Mouse (Mus musculus) limb, embryonic 11.5 days (tissue): ENCODE measurements around the gene Rac2. TPM values are rescaled to one million over a fixed set of nuclear protein-coding genes. Genes with fewer than 3 reads are reported as not detected.

ENCODE experiments used
- ATAC-seq: fragments of 200-750 bp; cut with Nextera tagmentation; 2 replicates; pipeline ENCODE4 v1.8.0; 2017; ENCODE audit warnings: low read depth; ENCODE audit not compliant: insufficient number of reproducible peaks, low FRiP score, low TSS enrichment
- DNase-seq: peaks from one replicate; pipeline ENCODE4 v3.0.0-alpha.2; 2015; ENCODE audit warnings: low spot score
- H3K27ac ChIP-seq: fragments of 300-500 bp; sonication (generic); replicated peaks from 2 replicates; pipeline ENCODE4 v1.5.1; 2014; ENCODE audit warnings: low read depth, mild to moderate bottlenecking, low read length
- H3K27me3 ChIP-seq: fragments of 300-500 bp; sonication (generic); 2 replicates; pipeline ENCODE4 v1.6.1; 2014; ENCODE audit warnings: mild to moderate bottlenecking, low read length, mixed read lengths; ENCODE audit not compliant: control insufficient read depth, insufficient read depth
- H3K36me3 ChIP-seq: fragments of 300-500 bp; sonication (generic); 2 replicates; pipeline ENCODE4 v1.6.1; 2014; ENCODE audit warnings: mild to moderate bottlenecking, low read length, moderate library complexity, mixed read lengths; ENCODE audit not compliant: control insufficient read depth, insufficient read depth
- H3K4me1 ChIP-seq: fragments of 300-500 bp; sonication (generic); 2 replicates; pipeline ENCODE4 v1.6.1; 2014; ENCODE audit warnings: low read length, mixed read lengths; ENCODE audit not compliant: control insufficient read depth, insufficient read depth
- H3K4me2 ChIP-seq: fragments of 300-500 bp; sonication (generic); 2 replicates; pipeline ENCODE4 v1.6.1; 2014; ENCODE audit warnings: low read depth, mild to moderate bottlenecking, moderate library complexity; ENCODE audit not compliant: severe bottlenecking
- H3K4me3 ChIP-seq: fragments of 300-500 bp; sonication (generic); 2 replicates; pipeline ENCODE4 v1.5.1; 2014; ENCODE audit warnings: low read depth, low read length
- H3K9ac ChIP-seq: fragments of 300-500 bp; sonication (generic); 2 replicates; pipeline ENCODE4 v1.6.1; 2014; ENCODE audit warnings: mild to moderate bottlenecking, low read length
- H3K9me3 ChIP-seq: fragments of 300-500 bp; sonication (generic); 2 replicates; pipeline ENCODE4 v1.6.1; 2016; ENCODE audit warnings: low read length; ENCODE audit not compliant: control insufficient read depth
- WGBS: fragments of 180-500 bp; shearing (Covaris S2); extraction: QIAGEN DNeasy Blood & Tissue Kit; methylation state at CpG from one replicate; pipeline ENCODE4 v1.1.7; 2014; 5-methylcytosine and 5-hydroxymethylcytosine counted together
- polyA plus RNA-seq: library from polyadenylated mRNA; unstranded; fragments of >200 nt; fragmentation: Nextera tagmentation; extraction: Ambion mirVana; gene quantifications from 2 replicates; pipeline ENCODE4 v1.2.1, GENCODE M21; 2014

The Rac2 gene
- polyA plus RNA-seq, 1 experiment from 2014 or later: 6.8 TPM

DNA sequence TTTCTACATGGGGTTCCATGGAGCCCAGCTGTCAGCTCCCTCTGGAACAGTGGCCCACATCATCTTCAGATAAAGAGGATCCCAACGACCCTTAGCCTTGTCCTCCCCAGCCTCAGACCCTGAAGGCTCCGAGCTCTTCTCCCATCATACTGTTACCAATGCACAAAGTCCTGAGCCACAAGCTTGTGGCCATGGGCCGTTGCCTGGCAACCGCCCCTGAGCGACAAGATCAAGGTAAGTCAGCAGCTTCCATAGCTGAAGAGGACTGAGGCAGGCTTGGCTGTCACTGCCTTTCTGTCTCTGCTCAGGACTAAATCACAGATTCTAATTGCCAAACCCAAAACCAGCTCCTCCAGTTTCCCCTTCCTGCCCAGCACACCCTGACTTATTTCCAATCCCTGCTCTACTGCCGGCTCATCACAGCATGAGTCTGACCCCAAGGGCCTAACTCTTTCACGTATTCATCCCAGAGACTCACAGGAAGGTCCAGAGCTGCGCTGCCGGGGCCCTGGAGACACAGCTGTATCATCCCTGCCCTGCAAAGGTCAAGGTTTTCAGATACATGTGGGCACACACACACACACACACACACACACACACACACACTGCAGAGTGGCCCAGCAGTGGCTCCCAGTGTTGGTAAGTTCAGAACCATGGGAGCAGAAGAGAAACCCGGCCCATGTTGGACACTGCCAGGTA lies 36.7 kb downstream of the Rac2 start:
- ATAC-seq: no peak
- Histone ChIP-seq H3K4me2 (no peak overlapping the region), H3K9me3 (no peaks in the 10 kb centered on the region), H3K27ac (no peak overlapping the region), H3K36me3 (no peaks in the 10 kb centered on the region), H3K4me3 (no peak overlapping the region), H3K4me1 (peaks cover 8% of the 10 kb centered on the region), H3K27me3 (0 out of 2 replicates have a peak, but pooled peaks cover 1% of the 10 kb centered on the region), H3K9ac (no peak overlapping the region)
- no peak for DNase-seq
- WGBS: 67% methylated on average over 10 of the region's 10 CpGs

DNA sequence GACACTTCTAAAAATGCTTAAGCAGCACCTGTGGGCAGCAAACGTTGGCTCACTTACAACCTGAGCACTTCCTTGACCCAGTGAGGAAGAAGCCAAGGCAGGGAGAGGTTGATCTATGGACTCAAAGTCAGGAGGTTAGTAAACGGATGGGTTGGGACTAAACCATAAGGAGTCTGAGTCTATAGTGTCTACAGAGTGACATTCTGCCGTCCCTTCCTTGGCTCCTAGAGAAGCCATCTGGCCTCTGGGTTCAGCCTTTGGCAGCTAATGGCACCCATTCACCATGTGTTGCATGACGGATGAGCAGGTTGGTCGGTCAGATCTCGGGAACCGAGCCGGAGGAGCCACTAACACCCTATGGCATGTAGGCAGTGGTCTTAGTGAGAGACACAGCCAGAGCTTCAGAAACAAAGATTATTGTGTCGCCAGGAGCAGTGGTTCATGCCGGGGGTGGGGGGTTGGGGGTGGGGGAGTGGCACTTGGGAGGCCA lies 39.2 kb downstream of the Rac2 start:
- H3K4me3 ChIP-seq: no peak overlapping the region
- 75% methylated on average over 10 of the region's 10 CpGs for WGBS
- H3K4me2 ChIP-seq: no peak overlapping the region
- H3K4me1 ChIP-seq: peaks cover 15% of the 10 kb centered on the region
- no peak overlapping the region for H3K9ac ChIP-seq
- no peaks in the 10 kb centered on the region for H3K27me3 ChIP-seq
- no peak for ATAC-seq
- no peak overlapping the region for H3K27ac ChIP-seq
- H3K9me3 ChIP-seq: no peaks in the 10 kb centered on the region
- H3K36me3 ChIP-seq: no peaks in the 10 kb centered on the region
- DNase-seq: no peak

DNA sequence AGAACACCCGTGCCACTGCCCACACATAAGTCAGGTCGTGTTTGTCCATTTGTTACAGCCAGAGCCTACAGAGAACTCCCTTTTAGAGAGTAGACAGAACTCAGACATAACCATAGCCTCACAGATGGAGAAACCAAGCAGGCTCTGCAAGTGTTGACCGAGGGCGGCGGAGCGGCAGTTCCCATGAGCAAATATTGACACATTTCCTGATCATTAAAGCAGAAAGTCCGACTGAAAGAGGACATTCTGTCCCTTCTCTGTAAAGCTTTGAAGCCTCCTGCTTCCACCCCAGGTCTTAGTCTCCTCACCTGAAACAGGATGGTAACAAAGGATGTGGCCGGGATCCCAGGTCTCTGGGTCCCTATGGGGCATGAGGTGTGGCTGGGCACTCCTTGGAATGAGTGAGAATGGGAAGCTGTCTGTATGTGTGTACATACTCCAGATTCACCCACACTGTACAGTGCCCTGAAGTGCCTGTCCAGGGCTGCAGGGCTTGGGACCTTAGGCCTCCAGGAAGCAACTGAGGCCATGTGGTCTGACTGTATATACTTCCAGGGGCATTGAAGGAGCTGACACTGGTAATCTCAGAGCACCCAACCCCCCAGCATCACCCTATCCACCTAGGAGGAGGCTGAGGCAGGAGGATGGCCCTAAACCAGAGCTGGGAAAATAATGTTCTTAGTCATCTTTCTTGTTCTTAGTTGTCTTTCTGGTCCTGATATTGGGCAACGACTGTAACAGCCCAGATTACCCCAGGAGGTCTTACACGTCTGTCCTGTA lies 39.8 kb downstream of the Rac2 start:
- H3K4me2 ChIP-seq: no peak overlapping the region
- H3K9me3 ChIP-seq: no peaks in the 10 kb centered on the region
- no peak overlapping the region for H3K27ac ChIP-seq
- 70% methylated on average over 10 of the region's 10 CpGs for WGBS
- H3K9ac ChIP-seq: peak overlapping the region; percentile 17; the same call in 1 of the 2 replicates
- ATAC-seq (no peak), DNase-seq (no peak)
- no peaks in the 10 kb centered on the region for H3K36me3 ChIP-seq
- peaks cover 15% of the 10 kb centered on the region for H3K4me1 ChIP-seq
- no peak overlapping the region for H3K4me3 ChIP-seq
- no peaks in the 10 kb centered on the region for H3K27me3 ChIP-seq

DNA sequence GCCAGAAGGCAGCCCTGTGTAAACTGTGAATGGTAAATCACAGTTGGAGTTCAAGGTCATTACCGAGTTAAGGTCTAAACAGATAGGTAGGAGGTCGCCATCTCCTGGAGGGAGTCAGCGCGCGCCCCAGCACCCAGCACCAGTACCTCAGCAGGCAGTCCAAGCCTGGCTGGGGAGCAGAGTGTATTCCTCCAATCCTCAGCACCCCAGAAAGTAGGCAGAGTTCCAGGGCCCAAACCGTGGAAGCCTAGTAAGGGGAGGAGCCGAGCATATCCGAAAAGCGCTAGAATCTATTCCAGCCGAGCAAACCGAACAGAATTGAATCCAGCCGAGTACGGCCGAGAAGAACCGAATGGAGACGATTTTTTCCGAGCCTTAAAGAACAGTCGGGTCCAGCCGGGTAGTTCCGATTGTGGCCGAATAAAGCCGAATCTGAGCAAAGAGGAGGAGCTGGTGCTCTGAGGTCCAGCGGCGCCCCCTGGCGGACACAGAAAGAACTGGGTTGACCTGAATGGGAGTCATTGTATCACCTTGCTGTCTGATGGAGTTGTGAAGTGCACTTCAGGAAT lies 40.6 kb downstream of the Rac2 start:
- Histone ChIP-seq H3K36me3 (no peaks in the 10 kb centered on the region), H3K9me3 (no peaks in the 10 kb centered on the region), H3K4me1 (peaks cover 15% of the 10 kb centered on the region), H3K4me3 (peak overlapping the region; percentile 24), H3K4me2 (peak overlapping the region; percentile 47), H3K9ac (peak overlapping the region; percentile 47), H3K27me3 (no peaks in the 10 kb centered on the region), H3K27ac (peak overlapping the region; percentile 71; the same call in 1 of the 2 replicates)
- ATAC-seq (peak; percentile 76), DNase-seq (peak; percentile 98)
- under 1% methylated on average over 25 of the region's 25 CpGs for WGBS

DNA sequence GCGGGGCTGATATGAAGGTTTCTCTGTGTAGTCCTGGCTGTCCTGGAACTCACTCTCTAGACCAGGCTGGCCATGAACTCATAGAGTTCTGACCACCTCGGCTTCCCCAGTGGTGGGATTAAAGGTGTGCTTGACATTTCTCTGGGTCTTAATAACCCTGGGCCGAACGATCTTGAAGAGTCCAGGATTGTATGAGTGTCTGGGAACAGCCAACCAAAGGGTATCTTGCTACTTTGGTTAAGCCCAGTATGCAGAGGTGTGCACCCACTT lies 41.2 kb downstream of the Rac2 start:
- no peaks in the 10 kb centered on the region for H3K27me3 ChIP-seq
- WGBS: 68% methylated on average over 4 of the region's 4 CpGs
- H3K4me3 ChIP-seq: peak overlapping the region; percentile 24; the same call in 1 of the 2 replicates
- H3K27ac ChIP-seq: no peak overlapping the region; the same call in 1 of the 2 replicates
- H3K36me3 ChIP-seq: no peaks in the 10 kb centered on the region
- no peaks in the 10 kb centered on the region for H3K9me3 ChIP-seq
- DNase-seq (no peak), ATAC-seq (no peak)
- peak overlapping the region; percentile 47 for H3K9ac ChIP-seq
- peaks cover 15% of the 10 kb centered on the region for H3K4me1 ChIP-seq
- H3K4me2 ChIP-seq: peak overlapping the region; percentile 47; the same call in 1 of the 2 replicates

DNA sequence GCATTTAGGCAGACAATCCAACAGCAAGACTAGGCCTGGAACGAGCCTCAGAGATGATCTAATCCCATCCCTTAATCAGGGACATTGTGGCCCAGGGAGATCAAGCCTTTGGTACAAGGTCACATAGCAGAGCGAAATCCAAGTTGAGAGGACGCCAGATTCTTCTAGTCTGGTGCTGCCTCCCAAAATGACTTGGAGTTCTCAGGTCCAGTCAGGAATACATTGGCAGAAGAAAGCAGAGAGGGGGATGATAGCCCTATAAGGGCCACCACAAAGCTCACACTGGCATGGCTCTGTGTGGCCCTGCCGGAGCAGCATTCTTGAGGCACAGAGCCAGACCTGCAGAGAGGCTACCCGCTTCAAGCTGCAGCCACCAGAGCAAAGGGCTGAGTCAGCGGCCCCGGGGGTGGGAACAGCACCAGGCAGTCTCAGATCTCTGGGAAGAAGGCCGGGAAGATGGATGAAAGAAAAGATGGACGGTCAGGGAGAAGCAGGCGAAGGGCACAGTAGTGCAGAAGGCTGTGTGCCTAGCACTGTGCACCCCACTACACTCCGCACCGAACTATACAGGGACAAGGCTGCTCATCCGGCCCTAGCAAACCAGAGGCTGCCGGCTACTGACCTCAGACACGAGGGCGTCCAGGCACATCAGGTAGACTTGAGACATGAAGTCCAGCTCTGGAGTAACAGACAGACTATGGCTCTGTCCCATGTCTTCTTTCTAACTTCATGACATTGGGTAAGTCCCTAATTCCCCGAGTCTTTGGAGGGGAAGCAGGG lies 41.7 kb downstream of the Rac2 start, which contains the start of gene C1qtnf6:
Gene C1qtnf6, minus strand, starts transcription at position 746 of the 780 bp plus-strand sequence.
- H3K9me3 ChIP-seq: no peaks in the 10 kb centered on the region
- no peaks in the 10 kb centered on the region for H3K27me3 ChIP-seq
- H3K4me3 ChIP-seq: peak within 1 kb of the TSS; percentile 24
- H3K27ac ChIP-seq: peak within 1 kb of the TSS; percentile 71; the same call in 1 of the 2 replicates
- H3K4me1 ChIP-seq: peaks cover 15% of the 10 kb centered on the region
- peak within 1 kb of the TSS; percentile 47 for H3K4me2 ChIP-seq
- WGBS: 71% methylated on average over 17 of the region's 17 CpGs
- H3K36me3 ChIP-seq: no peaks in the 10 kb centered on the region
- DNase-seq: no peak
- peak within 1 kb of the TSS; percentile 47 for H3K9ac ChIP-seq
- no peak for ATAC-seq

DNA sequence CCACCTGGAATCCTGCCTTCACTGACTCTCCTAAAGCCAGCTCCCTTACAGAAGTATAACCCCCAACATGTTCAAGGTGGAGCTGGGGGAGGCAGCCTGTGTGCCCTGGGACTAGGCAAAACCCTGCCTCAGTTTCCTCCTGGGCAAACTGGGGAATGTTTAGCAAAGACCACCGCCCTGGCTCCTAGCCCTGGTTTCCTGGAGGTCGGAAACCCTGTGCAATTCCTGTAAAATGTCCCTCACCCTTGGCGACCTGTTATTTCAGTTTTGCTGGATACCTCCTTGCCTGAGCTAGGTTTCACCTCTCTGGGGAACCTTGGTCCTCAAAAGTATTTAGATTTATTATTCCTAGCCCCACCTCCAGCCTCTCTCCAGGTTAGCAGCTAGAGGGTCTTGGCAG lies 42.4 kb downstream of the Rac2 start:
- Histone ChIP-seq H3K27me3 (no peaks in the 10 kb centered on the region), H3K4me1 (peaks cover 15% of the 10 kb centered on the region), H3K4me3 (no peak overlapping the region), H3K9ac (no peak overlapping the region), H3K36me3 (no peaks in the 10 kb centered on the region), H3K27ac (no peak overlapping the region), H3K4me2 (peak overlapping the region; percentile 54; the same call in 1 of the 2 replicates), H3K9me3 (no peaks in the 10 kb centered on the region)
- 72% methylated on average over 3 of the region's 3 CpGs for WGBS
- ATAC-seq (no peak), DNase-seq (no peak)
